Mouse (Mus musculus) left cerebral cortex, postnatal 25 days (tissue): ENCODE results near the gene Cux1. TPM values are rescaled to one million over a fixed set of nuclear protein-coding genes. Genes with fewer than 3 reads are reported as not detected.

Source experiments
- DNase-seq, 2 experiments: peaks; one replicate each; pipeline ENCODE4 v3.0.0; 2022; ENCODE audit warnings: low spot score in 2 of 2, mixed read lengths in 1 of 2
- intact Hi-C: fragments of 180-260 bp; cut with DNase I; formaldehyde crosslinking; loops from one replicate; pipeline ENCODE4 v1.15.1; 2025
- total RNA-seq, 2 experiments: library from RNA; stranded (reverse); gene quantifications; 2 replicates each; pipeline ENCODE4 v1.2.3; 2021

Cux1 gene
- 100 to 1,000 TPM; 105 to 121 TPM for total RNA-seq

DNA sequence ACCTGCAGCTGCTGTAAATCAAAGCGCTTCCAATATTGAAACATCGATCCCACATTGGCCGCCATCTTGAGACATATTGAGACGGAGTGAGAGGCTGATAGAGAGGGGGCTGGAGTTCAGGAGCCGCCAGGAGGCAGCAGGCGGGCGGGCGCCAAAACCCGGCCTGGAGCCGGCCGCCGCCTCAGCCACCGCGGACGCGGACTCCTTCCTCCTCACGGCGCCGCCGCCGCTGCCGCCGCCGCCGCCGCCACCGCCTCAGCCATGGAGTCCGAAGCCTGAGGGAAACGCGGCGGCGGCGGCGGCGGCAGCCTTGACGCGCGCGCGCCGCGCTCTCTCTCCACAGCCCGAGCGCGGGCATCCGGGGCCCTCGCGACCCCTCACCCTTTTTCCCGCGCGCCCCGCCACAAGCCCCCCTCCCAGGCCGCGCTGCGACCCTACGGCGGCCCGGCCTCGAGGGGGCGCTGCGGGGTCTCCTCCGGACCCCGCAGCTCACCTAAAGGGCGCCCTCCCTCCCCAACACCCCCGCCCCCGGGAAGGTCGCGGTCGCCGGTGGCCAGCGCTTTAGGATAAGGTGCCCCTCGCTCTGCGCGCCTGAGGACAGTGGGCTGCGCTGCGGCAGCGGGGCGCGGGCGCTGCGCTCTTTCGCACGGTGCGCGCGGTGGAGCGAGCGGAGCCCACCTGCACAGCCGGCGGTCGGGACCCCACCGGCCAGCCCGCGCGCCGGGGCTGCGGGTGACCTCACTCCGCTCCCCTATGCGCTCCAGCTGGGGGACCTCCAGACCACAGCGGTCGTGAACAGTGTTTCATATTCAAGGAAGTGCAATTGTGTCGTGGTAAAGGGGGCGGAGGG lies at the start of gene Cux1:
TSS of gene Cux1 (minus strand) at position 315 of the 850 bp plus-strand sequence.
- intact Hi-C loops = loop anchor here (1.0 to 5.0 kb wide), 6 partner anchors 56 to 280 kb away; no protein-coding TSS in a partner anchor
- DNase-seq = peak; percentile 79 to 84

DNA sequence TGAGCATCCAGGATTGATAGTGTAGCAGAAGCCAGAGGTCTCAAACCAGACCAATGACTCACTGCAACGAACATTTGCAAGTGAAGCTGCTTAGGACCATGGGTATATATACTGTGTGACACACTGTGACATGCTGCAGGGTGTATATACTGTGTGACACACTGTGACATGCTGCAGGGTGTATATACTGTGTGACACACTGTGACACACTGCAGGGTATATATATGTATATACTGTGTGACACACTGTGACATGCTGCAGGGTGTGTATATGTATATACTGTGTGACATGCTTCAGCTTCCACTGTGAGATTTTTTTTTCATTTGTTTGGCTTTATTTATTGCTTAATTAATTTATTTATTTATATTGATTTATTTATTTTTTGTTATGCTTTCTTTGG lies 45.1 kb upstream of the Cux1 start:
- no peak for DNase-seq
- intact Hi-C loops = no loop called here

DNA sequence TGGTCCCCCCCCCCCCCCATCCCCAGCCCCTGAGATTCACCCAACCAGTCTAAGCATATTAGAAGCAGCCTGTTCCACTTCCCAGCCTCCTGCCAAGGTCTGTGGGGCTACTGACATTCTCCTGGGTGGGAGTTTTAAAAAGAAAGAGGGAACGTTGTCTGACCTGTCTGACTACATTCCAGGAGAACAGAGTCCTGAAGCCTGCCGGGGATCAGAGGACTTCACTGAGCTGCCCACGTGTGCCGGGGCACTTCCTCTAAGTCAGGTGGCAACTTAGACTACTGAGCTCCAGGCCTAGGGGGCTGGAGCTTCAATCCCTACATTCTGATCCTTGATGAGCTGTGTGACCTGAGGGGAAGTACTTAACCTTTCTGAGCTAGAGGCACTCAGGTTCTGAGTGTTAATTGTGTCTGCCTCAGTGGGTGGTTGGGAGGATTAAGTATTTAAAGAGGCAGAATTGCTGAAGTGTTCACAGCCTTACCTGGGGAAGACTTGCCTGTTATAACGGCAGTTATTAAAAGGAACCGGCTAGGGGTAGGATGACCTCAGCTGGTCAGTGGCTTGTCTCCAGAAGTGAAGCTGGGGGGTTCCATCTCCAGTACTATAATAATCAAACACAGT lies 41.6 kb upstream of the Cux1 start:
- intact Hi-C loops = no loop called here

DNA sequence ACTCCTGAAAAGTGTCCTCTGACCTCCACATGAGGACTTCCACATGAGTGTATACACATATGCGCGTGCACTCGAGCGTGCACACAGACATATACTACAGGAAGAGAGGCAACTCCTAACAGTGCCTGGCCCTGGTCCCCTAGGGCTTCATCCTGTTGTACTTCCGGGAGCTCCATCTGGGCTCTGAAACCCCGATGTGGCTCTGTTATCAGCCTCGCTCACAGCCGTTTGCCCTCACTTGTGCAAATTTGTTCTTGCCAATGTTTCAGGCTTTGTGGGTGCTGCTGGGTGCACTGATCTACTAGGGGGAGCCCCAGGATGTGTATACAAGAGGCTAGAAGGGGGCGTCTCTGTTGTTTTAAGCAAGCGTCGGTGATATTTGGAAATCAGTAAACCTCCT lies 37.9 kb upstream of the Cux1 start:
- intact Hi-C loops = no loop called here

More for the DNA sequence above, 41.6 kb upstream of the Cux1 start:
- no peak for DNase-seq

DNA sequence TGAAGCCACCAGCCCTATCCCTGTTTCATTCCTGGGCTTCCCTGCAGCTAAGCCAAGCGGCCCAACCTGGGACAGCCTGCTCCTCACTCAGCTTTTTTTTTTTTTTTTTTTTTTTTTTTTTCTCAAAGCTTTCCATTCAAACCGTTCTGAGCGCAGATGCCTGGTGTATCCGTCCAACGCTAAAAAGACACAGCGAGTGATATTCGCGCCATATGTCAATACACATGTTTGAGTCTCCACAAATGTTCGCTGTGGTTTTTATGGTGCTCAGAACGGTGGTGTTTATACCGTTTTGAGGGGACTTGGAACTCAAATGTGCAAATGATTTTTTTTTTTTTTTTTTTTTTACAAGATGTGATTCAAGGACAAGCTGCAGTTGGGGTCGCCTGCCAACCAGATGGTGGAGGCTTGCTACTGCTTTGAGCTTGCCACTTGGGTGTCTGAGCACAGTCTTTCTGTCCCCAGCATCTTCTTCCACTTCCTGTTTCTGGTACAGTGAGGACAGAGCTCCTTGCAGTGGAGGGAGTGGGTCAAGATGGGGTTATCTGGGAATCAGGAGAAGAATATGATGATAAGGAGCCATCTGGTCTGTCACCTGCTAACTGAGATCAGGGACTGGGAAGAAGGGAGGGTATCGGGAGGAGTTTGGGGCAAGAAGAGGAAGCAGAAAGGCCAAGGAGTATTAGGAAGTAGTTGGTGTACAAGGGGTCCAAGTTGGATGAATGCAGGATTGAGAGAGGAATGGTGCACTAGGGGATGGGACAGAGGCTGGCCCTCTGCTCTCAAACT lies 36.1 kb upstream of the Cux1 start:
- intact Hi-C loops = no loop called here
- DNase-seq = peak; percentile 50 to 82

More for the DNA sequence above, 37.9 kb upstream of the Cux1 start:
- no peak for DNase-seq

DNA sequence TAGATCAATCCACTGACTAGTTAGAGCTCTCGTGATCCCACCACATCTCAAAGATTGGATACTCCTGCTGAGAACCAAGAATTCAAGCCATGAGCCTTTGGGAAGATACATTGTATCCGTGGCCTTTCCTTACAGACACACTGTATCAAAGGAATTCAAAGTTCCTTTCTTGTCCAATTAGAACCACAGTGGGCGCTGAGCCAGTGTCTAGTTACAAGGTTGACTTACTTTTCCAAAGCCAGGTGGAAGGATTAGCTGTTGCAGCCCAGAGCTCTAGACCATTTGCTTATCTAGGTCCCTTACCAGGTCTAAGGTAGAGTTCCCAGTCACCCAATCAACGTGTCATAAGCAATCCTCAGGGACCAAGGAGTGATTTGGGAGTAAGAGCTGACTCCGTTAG lies 33.2 kb upstream of the Cux1 start:
- no peak for DNase-seq
- intact Hi-C loops = no loop called here

DNA sequence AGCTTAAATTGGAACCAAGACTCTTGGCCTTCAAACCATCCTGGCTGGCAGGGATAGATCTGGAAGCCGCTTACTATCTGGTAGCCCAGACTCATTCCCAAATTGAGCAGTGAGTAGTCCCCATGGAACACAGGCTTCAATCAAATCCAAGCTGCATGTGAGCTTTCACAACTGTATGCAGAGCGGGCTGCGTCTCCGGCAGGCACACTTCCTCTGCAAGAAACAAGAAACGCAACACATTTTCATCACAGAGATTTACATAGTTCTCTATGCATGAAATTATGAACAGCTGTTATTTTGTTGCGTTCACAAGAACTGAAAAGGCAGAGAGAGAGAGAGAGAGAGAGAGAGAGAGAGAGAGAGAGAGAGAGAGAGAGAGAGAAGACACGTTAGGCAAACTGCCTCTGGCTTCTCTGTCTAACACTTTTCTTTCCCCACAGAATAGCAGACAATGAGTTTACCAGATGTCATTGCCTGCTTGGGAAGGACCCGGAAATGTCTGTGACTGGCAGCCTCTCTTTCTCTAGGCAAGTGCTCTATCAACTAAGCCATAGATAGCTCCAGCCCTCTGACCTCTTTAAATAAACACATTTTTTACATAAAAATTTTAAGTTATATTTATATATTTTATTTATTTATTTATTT lies 27.7 kb upstream of the Cux1 start:
- peak in 1 of 2 experiments; percentile 22 for DNase-seq
- intact Hi-C loops = loop anchor here (10.0 kb wide), 1 partner anchor 500 kb away; no protein-coding TSS in a partner anchor

DNA sequence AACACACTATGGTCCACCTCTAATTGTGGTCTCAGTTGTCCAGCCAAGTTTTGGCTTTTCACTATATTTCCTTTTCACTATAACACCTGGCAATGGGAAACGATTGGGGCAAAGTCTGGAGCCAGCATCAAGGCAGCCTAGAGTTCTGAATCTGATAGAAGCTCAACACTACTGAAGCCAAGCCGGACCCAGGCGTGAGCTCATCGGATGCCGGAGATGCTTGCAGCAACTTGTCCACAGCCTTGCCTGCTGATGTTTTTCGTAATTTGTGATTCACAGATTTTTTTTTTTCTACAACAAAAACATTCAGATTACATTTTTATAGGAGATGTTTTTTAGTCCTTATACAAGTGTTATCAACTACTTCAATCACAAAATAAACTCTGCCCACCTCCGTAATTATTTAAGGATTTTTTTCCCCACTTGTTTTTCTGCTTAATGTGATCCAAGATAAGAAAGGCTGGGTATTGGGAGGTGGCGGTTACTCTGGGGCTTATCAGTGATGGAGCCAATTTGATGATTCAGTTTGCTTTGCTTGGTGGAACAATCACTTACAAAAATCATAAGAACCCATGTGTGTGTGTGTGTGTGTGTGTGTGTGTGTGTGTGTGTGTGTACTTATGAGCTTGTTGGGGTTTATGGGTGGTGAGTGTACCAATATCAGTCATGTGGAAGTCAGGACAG lies 24.7 kb upstream of the Cux1 start:
- no peak for DNase-seq
- intact Hi-C loops = loop anchor here (10.0 kb wide), 1 partner anchor 497 kb away; no protein-coding TSS in a partner anchor

DNA sequence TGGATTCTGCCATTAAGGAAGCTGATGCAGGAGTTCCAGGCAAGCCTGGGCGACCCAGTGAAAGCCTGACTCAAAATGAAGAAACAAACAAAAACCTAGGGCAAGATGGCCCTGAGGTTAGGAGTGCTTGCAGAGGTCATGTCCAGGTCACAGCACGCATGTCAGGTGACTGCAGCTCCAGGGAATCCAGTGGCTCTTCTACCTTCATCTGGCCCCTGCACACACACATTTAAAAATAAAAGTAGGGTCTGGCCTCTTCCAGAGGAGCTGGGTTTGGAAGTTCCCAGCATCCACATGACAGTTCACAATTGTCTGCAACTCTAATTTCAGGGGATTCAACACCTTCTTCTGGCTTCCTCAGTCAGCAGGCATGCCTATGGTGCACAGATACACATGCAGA lies 21.7 kb upstream of the Cux1 start:
- intact Hi-C loops = no loop called here

DNA sequence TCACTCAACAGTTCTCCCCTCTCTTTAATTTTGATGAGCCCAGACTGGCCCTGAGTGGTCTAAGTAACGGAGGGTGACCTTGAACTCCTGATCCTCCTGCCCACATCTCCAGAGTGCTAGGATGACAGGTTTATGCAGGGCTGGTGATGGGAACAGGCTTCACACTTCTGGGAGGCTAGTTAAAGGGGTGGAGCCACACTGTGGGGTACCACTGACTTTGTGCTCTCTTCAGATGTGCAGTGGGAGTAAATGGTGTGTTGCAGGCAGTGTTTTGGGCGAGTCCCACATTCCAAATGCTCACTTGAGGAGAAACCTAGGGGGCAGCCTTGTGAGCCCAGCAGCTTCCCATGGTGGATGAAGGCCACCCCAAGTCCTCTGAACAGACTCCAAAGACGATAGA lies 21.2 kb upstream of the Cux1 start:
- DNase-seq = no peak
- intact Hi-C loops = no loop called here

More for the DNA sequence above, 21.7 kb upstream of the Cux1 start:
- DNase-seq = no peak

DNA sequence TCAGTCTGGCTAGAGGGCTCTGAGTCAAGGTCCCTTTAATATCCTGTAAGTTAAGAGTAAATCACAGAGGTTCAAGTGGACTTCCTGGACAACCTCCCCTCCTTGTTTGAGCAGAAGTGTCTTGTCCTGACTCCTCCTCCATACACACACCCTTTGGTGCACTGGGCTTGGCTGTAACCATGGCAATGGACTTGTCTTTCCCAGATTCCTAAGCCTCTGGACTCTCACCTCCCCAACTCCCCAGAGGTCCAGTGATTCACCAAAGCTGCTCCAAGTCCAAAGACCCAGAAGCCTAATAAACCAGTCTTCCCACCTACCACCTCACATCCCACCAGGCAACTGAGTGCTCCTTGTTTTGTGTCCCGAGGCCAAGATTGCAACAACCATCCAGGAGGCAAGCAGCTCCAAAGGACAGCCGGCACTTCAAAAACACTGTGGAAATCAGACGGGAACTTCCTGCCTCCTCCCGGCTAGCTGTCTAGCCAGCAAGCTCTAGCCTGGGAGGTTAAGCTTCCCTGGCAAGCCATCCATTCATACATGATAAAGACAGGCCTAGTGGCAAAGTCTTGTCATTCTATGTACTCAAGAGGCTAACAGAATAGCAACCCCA lies 17.5 kb upstream of the Cux1 start:
- DNase-seq = no peak
- intact Hi-C loops = no loop called here

DNA sequence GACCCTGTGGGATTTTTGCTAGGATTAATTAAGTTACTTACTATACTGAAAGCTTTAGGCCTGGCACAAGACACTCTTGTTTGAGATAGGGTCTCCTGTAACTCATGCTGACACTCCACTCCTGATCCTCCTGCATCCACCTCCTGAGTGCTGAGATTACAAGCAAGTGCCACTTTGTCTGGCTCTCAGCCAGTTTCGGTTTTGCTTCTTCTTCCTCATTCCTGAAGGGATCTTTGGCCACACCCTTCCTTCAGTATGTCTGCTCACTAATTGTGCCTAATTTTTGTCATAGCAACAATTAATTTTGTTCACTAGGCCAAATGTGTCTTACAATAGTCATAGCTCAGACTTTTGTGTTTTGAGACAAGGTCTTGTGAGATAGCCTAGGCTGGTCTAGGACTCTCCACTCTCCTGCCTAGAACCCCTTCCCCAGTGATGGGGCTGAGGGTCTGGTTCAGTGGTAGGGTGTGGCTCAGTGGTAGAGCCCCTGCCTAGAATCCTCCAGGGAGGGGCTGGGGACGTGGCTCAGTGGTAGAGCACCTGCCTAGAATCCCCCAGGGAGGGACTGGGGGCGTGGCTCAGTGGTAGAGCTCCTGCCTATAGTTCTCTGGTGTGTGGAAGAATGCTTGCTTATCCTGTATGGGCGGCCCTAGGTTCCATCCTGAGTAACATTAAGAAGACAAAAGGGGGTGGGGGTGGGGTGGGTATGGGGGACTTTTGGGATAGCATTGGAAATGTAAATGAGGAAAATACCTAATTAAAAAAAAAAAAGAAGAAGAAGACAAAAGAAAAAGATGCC lies 16.6 kb upstream of the Cux1 start:
- no peak for DNase-seq
- intact Hi-C loops = no loop called here

DNA sequence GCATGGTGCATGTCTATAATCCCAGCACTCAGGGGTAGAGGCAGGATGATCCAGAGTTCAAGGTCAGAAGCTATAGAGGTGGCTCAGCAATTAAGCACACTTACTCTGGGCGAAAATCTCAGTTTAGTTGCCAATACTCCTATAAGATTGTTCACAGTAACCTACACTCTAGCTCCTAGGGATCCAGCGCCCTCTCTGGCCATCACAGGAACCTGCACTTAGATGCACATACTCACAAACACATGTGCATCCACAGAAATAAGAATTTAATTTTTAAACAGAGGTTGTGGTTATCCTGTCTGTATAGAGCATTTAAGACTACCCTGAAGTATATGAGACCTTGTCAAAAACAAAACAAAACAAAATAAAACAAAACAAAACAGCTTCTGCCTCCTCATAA lies 16.0 kb upstream of the Cux1 start:
- no peak for DNase-seq
- intact Hi-C loops = no loop called here

DNA sequence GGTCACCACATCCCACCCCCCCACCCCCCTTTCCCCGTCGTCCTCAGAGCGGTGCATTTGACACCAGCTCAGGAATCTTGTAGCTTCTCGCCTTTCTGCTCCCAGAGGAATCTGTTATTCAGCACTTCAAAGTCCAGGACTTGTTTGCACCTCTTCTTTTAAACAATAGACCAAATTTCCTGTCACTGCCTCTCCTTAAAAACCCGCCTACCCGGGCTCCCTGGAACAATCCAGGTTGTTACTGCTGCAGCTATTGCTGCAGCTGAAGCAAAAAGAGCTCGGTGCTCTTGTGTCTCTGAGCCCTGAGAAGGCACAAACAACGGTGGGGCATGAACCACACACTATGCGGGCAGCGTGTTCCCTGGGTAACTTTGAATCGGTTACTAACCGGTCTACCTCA lies 14.9 kb upstream of the Cux1 start:
- intact Hi-C loops = no loop called here
- no peak for DNase-seq

DNA sequence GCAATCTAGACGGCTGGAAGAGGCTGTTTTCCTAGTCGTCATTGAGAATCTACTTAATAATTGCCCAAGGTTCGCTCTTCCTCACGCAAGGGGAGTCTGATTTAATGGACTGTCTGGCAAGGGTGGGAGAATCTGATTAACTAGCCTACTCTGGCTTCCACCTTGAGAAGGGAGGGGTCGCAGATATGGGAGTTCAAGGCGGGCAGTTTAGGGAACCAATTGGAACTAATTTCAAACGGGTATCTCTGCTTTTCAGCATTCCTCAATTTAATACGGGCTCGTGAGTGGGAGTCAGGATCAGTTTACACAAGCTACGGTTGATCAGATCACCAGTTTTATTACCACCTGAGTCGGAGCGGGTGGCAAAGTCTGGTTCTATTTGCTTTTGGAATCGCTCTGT lies 14.3 kb upstream of the Cux1 start:
- intact Hi-C loops = no loop called here
- DNase-seq = no peak

DNA sequence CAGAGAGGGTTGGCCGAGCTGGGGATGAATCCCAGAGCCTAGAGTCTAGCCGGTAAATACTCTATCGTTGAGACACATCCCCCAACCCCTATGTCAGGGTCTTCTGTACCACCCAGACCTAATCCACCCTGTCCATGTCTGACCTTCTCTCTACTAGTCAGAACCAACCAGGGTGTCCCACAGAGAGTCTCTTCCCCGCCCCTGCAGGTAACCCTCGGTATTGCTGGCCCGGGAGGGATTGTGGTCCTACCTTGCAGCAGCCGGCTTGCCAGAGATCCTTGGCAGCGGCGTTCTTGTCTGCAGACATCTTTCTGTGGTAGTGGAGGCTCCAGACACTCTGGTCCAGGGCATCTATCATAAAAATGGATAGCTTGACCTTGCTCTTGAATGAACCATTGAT lies 13.9 kb upstream of the Cux1 start:
- intact Hi-C loops = no loop called here
- DNase-seq = no peak

DNA sequence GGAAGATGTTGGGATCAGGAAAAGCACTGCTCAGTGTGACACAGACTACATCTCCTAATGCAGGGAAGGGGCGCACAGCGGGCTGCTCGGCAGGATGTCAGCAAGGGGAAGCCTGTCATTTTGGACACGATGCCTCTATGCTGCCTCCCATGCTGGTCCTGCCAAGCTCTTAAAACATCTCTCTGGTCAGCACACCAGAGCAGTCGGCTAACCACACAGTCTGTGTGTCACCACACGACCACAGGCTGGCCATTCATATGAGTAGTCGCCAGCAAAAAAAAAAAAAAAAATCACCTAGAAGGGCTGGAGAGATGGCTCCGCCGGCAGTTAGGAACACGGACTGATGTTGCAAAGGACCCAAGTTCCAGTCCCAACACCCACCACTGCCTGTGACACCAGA lies 10.9 kb upstream of the Cux1 start:
- intact Hi-C loops = no loop called here
- no peak for DNase-seq

DNA sequence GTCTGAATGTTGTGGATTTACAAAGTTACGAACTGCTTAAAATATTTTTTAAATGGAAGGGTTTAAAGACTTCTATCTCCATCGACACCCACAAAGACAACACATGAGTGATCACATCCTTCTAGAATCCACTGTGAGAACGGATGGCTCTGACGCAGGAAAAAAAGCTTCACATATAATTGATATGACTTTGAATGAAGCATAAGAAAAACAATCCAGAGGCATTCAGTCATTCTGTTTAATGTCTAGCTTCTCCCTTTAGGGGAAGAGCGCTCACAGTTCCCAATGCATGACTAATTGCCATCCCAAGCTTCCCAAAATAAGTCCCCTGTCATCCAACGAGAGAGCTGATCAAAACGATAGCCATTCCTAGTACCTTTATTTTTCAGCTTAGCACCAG lies 2.9 kb upstream of the Cux1 start:
- intact Hi-C loops = no loop called here
- DNase-seq = no peak
